Mouse (Mus musculus) left cerebral cortex, adult 9 months (tissue): ENCODE measurements around the gene Eps8l2.

Experiments
- DNase-seq, 2 experiments: peaks; one replicate each; pipeline ENCODE4 v3.0.0; 2022; ENCODE audit warnings: low spot score in 2 of 2

The Eps8l2 gene

DNA sequence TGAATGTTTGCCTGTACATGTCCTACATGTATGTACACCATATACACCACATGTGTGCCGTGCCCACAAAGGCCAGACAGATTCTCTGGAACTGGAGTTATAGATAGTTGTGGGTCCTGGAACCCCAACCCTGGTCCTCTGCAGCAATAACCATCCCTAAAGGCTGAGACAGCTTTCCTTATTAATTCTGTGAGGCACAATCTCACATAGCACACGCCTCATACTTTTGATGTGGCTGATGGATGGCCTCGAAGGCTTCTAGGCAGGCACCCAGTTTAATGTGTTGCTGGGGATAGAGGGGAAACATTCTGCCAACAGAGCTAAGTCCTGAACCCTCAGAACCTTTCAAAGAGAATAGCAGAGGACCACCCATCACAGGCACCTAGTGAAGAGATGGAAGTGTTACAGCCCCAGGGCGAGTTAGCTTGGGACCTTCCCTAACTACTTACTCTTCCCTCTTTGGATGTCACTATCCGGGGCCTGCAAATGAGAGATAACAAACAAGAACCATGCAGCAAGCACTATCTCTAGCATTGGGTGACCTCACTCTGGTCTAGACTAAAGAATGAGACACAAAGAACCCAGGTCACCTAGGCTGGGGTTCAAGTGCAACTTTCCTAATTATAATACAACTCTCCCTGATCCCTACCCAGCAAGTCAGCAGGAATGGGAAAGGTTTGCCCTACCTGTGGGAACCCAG, 25.8 kb downstream of the Eps8l2 start:
- no peak for DNase-seq

DNA sequence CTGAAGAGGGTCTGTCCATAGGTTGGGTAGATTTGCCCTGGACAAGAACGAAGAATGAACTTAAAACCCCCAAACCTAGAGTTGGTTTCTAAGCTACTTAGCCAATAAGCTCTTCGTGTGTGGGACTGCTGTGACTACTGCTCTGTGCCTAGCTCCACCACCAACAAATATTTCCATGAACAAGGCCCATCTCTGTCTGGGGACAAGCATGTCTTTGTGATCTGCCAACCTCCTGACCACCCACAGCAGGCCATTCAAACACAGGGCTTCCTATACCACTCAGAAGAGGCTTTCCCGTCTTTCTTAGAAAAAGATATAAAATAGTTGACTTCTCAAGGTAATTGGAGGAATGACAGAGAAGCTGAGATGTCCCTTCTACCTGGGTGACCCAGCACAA, 26.4 kb downstream of the Eps8l2 start:
- peak in 1 of 2 experiments; percentile 47 for DNase-seq

DNA sequence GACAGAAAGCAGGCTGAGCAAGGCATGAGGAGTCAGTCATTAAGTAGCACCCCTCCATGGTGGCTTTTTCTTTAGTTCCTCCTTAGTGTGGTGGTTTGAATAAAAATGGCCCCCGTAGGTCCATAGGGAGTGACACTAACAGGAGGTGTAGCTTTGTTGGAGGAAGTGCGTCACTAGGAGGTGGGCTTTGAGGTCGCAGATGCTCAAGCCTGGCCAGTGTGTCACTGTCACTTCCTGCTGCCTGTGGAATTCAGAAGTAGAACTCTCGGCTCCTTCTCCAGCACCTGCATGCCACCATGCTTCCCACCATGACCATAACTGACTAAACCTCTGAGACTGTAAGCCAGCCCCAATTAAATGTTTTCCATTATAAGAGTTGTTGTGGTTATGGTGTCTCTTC, 28.7 kb downstream of the Eps8l2 start:
- DNase-seq: no peak

DNA sequence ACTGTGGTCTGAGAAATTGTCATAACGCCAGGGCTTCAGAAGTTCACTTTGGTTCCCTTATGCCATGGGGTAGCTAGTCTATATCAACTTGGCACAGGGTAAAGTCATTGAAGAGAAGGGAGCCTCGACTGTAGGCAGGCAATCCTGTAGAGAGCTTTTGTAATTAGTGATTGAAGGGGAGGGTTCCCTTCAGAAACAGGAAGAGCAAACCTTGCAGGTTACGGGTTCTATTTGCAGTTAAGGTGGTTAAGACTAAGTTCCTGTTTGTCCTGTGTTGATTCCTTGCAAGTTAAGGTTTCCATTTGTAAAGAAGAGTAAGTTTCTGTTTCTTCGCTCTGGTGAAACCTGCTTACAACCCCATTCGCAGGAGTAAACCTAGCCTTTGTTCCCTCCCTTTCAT, 31.2 kb downstream of the Eps8l2 start:
- DNase-seq: no peak

DNA sequence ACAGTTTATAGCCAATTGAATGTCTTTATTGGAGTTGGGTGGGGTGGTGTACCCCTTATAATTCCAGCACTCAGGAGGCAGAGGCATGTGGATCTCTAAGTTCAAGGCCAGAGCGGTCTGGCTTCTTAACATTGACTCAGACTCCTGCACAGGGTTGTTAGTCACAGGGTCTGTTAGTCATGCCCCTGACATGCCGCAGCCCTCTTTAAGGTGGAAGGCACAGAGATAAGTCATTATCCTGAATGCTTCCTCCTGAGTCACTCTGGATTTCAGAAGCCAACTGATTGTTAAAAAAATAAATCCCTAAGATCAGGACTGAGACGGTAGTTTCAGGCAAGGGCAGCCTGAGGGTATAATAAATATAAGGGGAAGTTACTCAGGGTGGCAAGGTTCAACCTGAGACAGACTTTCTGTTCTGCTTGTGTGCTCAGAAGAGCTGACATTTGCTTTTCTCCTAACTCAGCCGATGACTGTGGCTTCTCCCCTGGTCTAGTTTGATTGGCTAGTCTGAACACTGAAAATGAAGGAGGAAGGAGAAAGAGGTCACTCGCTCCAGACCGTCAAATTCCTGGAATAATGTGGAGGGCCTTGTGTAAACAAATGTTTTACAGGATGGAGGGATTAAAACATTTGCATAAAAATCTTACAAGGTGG, 33.4 kb downstream of the Eps8l2 start:
- DNase-seq: no peak

DNA sequence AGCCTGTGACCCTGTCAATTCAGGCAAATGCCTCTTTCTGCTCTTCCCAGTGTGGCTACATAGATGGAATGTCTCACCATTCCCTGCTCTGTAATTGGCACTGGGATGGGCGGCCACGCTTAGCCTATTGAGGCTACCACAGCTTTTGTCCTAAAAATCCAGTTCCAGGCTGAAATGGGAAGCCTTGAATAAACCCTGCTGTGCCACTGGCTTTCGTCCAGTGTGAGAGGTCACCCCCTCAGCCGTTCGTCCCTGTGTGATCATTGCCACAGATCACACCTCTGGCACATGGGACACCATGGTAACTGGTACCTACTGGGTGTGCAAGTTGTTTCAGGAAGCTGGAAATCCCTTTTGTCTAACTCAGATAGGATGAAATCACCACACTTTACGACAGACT, 34.9 kb downstream of the Eps8l2 start:
- no peak for DNase-seq

DNA sequence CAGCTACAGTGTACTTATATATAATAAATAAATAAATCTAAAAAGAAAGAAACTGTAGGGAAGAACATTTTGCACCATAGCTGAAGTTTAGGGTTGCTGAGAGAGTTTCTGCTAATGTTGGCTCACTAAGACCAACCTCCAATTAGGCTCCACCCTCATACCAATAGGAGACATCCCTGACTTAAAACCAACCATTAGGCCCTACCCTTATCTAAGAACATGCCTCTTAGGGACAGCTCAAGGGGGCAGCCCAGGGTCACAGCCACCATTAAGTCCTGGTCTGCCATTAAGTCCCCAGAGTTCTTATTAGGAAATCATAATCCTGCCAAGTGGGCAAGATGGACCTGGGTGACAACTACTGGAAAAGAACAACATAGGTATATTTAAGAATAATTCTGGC, 35.7 kb downstream of the Eps8l2 start:
- DNase-seq: no peak

DNA sequence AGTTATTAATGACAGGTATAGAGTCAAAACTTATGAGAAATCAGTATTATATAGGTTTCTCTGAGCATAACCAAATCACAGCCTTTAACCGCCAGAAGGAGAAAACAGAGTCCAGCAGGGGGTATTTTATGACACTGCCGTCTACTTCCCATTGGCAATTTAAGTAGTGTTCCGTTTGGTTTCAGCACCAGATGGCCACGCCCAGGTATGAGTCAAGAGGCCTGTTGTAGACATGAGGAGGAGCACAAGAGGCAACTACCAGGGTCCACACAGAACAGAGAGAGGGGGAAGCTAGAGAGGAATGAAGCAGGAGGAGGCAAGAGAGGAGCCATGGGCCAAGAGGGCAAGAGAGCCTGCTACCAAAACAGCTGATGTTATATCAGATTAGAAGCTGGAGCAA, 40.9 kb downstream of the Eps8l2 start:
- DNase-seq: no peak

DNA sequence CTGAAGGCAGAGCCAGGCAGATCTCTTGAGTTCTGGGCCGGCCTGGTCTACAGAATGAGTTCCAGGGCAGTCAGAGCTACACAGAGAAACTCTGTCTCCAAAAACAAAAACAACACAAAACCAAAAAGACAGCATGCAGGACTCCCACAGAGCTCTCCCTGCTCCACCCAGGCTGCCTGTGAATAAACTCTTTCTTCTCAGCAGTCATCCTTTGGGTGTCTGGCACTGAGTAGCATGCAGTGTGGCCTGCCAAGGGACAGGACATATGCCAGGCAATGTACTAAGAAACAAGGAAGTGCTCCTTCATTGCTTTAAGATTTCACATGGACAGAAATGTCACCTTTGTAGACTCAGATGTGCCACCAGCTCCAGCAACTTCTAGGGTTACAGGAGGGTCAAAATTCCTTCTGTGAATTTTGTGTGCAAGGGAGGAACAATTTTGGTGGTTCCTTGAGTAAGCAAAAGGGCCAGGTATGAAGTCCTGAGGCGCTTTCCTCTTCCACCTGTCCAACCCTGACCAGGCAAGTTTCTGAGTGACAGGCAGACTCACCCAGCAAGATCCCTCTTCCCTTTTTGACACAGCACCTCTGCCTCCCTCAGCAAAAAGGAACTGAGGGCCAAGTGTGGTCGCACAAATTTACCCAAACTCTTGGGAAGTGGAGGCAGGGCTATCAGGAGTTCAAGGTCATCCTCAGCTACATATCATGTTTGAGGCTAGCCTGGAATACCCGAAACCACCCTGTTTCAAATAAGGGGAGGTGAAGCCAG, 42.6 kb downstream of the Eps8l2 start:
- no peak for DNase-seq

DNA sequence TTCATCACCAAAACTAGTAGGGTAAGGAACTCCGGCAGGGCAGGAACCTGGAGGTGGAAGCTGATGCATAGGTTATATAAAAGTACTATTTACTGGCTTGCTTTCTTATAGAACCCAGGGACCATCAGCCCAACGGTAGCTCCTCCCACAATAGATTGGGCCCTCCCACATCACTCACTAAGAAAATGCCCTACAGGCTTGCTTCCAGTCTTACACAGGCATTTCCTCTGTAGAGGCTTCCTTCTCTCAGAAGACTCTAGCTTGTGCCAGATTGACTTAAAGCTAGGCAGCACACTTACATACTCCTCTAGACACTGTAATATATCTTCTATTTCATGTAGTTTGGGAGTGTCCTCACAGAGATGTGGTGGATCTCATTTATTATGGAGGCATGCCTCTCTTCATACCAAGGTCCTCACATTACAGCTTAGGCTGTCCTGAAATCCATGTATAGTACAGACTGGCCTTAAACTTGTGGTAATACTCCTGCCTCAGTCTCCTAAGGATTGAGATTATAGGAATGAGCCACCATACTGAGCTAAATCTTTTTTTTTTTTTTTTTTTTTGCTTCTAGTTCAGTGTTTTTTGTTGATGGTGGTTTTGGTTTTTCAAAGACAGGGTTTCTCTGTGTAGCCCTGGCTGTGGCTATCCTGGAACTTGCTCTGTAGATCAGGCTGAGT, 49.3 kb downstream of the Eps8l2 start:
- DNase-seq: no peak

DNA sequence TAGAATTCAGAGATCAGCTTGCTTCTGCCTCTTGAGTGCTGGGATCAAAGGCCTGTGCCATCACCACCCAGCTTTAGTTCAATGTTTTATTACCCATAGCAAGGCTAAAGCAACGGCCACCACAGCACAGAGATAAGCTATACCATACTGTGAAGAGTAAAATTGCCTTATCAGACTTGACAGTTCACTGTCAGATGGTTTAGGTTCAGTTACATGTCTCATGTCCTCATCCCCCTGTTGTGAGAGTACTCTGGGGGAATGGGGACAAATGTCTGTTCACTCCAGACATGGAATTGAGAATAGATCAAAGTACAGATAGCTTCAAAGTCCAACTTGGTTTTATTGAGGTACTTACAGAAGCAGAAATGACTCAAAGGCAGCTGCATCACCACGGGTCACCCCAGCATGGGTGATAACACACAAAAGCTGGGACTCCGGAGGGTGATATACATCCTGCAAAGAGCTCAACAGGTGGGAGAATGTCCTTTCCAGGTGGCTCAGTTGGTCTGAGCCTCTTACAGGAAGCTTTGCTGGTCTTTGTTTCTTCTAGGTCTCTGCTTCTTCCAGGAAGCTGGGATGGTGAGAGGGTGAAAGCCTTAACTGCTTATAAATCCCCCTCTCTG, 49.9 kb downstream of the Eps8l2 start:
- DNase-seq: no peak

DNA sequence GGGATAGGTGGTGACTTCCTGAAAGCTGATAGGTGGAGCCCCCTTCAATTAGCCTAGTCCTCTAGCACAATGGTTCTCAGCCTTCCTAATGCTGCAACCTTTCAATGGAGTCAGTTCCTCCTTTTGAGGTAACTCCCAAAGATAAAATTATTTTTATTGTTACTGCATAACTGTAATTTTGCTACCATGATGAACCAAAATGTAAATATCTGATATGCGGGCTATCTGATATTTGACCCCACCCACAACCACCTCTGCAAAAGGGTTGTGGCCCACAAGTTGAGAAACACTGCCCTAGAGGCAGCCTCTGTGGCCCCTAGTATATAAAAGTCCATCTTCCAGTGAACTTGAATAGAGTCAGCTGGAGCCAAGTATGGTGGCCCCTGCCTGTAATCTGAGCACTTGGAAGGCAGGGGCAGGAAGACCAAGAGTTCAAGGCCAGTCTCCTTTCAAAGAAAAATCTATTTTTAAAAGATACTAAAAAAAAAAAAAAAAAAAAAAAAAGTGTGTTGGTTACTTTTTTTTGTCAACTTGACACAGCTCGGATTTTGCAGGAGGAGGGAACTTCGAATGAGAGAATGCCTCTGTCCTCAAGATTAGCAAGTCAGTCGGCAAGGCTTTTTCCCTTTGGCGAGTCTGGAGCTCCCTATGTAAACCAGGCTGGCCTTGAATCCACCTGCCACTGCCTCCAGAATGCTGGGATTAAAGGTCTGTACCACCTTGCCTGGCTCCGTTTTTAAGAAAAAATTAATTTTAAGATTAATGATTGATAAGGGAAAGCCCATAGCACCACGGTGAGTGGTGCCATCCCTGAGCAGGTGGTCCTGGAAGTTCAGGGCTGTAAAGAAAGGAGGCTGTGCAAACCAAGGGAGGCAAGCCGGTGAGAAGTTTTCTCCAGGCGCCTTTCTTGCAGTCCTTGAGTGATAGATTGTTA, 51.9 kb downstream of the Eps8l2 start:
- DNase-seq: no peak

DNA sequence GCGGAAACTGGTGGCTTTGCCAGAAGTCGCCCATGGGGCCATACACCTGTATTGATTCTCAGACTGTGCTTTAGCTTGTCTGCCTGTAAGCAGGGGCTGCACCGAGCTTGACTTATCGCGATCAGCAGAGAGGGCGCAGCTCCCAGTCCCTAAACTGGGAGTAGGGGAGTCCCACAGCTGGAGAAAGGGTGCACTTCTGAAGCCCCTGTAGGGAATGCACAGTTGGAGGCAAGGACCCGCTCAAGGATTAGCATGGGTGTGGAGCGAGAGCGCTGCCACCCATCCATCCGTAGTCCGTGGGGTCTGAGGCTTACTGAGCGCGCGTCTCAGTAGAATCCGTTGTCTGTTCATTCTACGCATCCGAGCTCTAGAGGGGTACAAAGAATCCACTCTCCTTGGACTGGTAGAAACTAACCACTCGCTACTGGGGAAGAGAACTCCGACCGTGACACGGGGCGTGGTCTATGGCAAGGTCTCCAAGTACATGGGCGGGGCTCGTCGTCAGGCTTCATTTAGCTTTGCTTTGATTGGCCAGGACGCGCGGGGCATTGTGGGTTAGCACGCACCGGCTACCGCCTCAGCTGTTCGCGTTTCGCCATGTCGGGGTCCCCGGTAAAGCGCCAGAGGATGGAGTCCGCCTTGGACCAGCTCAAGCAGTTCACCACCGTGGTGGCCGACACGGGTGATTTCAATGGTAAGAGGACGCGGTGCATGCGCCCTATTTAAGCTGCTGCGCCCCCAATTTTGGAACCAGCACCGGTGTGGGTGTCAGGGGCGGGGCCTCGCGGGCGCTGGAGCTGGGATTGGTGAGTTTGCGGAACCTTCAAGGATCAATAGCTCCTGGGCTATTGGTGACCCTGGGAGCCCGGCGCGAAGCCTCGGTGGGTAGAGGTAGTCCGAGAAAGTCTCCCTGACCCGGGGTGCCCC, 53.2 kb downstream of the Eps8l2 start, which contains the start of gene Taldo1:
TSS of gene Taldo1 (plus strand) at position 575 of the 927 bp plus-strand sequence.
- DNase-seq: peak; percentile 80 to 96

DNA sequence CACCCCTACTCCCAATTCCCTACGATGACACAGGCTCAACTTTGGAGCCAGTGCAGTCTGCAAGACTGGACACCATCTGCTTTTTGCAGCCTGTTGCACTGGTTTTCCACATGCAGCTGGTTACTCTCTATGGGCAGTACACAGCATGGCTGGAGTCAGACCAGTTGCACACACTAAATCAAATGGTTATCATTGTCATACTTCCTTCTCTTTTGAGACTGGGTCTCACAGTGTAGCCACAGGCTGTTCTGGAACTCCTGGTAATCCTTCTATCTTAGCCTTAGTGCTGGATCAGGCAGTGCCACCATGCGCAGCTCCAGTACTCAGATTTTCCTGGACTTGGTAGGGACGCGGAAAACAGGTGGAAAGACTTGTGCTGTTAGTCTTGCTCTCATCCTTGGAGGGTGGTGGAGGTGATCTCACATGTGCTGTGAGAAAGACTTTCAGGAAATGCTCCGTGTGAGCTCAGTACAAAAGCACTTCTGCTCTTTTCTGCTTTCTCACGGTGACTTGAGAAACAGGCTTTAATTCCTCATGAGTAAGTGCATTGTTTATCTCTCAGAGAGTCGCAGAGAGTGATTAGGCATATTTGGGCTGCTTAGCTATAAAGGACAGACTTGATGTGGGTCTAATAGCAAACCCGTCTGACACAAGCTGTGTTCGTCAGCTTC, 54.0 kb downstream of the Eps8l2 start:
- DNase-seq: no peak

DNA sequence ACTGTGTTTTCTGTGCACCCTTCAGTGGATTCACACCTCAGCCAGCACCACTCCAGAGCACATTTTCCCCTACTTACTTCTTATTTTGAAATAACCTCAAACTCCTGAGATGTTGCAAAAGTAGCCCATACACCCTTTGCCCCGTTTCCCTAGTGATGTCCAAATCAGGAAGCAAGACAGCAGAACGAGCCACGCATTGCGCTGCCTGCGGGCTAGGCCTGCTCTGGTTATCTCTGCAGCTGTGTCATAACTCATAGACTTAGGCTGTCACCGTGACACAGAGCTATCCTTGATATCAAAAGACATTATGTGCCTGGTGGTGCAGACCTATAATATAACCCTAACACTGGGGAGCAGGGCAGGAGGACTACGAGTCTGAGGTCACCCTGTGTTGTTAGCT, 55.5 kb downstream of the Eps8l2 start:
- no peak for DNase-seq

DNA sequence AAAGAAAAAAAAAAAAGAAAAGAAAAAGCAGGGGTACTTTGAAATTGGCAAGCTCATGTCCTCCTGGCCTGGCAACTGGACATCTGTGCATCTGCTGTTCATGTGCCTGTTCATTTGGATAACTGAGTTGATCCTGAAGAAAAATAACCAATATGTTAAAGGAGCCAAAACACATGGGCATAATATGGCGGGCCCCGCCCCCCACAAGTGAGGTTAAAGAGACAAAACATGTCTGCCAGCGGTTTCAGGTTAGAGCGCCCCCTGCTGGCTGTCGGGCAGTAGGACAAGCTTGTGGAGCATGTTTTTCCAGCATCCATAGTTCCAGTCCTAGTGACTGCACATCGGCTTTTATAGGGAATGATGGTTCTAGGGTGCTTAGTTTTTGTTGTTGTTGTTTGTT, 56.1 kb downstream of the Eps8l2 start:
- DNase-seq: peak in 1 of 2 experiments; percentile 49

DNA sequence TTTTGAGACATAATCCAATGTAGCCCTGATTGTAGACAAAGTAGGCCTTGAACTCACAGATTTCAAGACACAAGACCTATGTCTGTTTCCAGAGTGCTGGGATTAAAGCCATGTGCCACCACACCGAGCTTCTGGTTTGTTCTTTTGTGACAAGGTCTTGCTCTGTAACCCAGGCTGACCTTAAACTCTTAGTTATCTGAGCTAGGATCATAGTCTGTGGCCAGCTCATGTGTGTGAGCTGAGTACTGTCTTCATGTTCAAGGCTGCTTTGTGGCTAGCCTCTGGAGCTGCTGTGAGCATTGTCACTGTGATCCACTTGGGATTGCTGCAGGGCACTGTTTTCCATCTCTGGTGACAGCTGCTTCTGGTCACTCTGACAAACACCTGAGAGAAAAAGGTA, 56.7 kb downstream of the Eps8l2 start:
- DNase-seq: no peak

DNA sequence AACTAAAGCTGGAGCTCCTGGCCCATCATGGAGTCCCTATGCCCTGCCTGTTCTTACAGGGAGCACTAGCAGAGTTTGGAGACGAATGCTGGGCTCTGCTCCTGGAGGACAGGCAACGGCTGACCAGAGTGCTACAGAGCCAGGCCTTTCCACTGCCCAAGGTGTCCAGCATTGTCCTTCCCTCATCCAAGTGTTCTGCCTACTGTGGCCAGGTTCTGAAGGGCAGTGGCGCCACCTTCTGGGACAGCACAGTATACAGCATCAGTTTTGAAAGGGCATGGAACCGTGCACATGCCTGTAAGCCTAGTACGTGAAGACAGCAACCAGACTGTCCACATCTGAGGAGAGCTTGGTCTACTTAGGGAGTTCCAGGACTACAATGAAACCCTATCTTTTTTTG, 64.6 kb downstream of the Eps8l2 start:
- DNase-seq: no peak

DNA sequence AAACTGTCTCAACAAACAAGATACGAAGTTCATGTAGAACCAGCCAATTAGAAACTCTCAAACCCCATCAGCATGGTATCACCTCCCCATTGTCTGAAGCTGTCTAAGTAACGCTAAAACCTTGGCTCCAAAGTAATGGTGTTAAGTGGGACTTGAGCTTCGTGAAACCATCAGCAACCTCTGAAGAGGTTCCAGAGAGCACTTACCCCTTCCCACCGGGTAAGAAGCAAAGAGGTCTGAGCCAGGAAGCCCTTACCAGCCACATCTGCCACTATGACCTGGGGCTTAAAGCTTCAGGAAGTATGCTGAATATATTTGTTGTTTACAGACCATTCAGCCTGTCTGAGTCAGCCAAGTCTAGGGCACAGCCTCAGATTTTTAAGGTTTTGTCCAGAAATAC, 66.8 kb downstream of the Eps8l2 start:
- no peak for DNase-seq
